Mouse (Mus musculus): ENCODE measurements around the gene Tmc3. TPM values are rescaled to one million over a fixed set of nuclear protein-coding genes. Genes with fewer than 3 reads are reported as not detected.

The Tmc3 gene
- polyA plus RNA-seq, 1 experiment from 2014 or later: not detected

GRCm38 (mm10) chr7:83640581-83640980 lies 55.9 kb downstream of the Tmc3 start:
- no peak overlapping the region for H3K4me2 ChIP-seq (ENCODE audit: low read depth, low read length)
- 84% methylated on average over 5 of the region's 5 CpGs for WGBS
- no peak overlapping the region for H3K4me3 ChIP-seq (ENCODE audit: low read length)
- H3K27me3 ChIP-seq (ENCODE audit: control insufficient read depth, insufficient read depth, low read depth, low read length): no peaks in the 10 kb centered on the region
- H3K9me3 ChIP-seq (ENCODE audit: control insufficient read depth, low read length): no peaks in the 10 kb centered on the region
- no peak for ATAC-seq (ENCODE audit: low read depth)
- H3K27ac ChIP-seq (ENCODE audit: low read length): no peak overlapping the region
- H3K9ac ChIP-seq (ENCODE audit: low read length): no peak overlapping the region
- H3K36me3 ChIP-seq (ENCODE audit: control insufficient read depth, insufficient read depth, low read length): peaks cover 16% of the 10 kb centered on the region
- peaks cover 2% of the 10 kb centered on the region; the same call in 1 of the 2 replicates for H3K4me1 ChIP-seq (replicated peaks; ENCODE audit: control insufficient read depth, insufficient read depth, low read length)

DNA sequence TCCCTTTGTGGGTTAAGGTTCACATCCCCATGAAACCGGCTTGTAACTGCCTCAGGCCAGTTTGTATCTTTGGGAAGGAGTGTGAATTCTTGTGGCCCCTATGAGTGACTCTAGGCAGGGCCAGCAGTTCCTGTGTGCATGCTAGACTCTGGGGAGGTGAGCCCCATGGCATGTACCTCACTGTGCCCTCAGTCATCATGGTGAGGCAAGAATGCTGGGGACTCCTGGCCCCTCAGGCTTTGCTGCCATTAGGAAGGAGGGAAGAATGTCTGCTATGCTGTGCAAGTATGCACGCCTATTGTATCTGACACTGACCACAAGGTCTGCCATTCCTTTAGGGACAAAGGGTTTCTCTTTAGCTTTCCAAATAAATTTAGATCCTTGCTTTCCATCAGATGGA lies 56.4 kb downstream of the Tmc3 start:
- 61% methylated on average over 2 of the region's 2 CpGs for WGBS
- Histone ChIP-seq H3K4me3 (ENCODE audit: low read length) (no peak overlapping the region), H3K36me3 (ENCODE audit: control insufficient read depth, insufficient read depth, low read length) (peaks cover 16% of the 10 kb centered on the region)

DNA sequence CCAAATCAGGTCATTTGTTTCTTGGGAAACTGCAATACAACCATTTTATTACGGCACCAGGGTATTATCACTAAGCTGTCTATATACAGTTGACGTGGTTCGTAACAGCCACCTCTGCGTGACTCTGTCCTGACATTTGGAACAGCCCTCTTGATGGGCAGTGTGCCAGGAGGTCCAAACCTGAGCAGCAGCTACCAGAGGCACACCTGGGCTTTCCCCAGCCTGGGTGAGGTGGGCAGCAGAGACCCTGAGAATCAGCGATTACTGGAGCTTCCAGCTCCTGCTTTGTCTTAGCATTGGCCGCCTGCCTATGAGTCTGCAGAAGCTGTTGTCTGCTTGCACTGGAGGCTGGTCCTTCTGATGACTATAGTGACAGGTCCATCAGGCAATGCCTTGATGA lies 58.9 kb downstream of the Tmc3 start:
- Histone ChIP-seq H3K9me3 (ENCODE audit: control insufficient read depth, low read length) (no peaks in the 10 kb centered on the region), H3K9ac (ENCODE audit: low read length) (no peak overlapping the region), H3K27me3 (ENCODE audit: control insufficient read depth, insufficient read depth, low read depth, low read length) (no peaks in the 10 kb centered on the region), H3K27ac (ENCODE audit: low read length) (no peak overlapping the region), H3K36me3 (ENCODE audit: control insufficient read depth, insufficient read depth, low read length) (peaks cover 3% of the 10 kb centered on the region; the same call in 1 of the 2 replicates), H3K4me3 (ENCODE audit: low read length) (no peak overlapping the region), H3K4me1 (replicated peaks; ENCODE audit: control insufficient read depth, insufficient read depth, low read length) (peaks cover 2% of the 10 kb centered on the region; the same call in 1 of the 2 replicates), H3K4me2 (ENCODE audit: low read depth, low read length) (no peak overlapping the region)
- no peak for ATAC-seq (ENCODE audit: low read depth)
- 71% methylated on average over 6 of the region's 6 CpGs for WGBS

More for the DNA sequence above, 56.4 kb downstream of the Tmc3 start:
- Histone ChIP-seq H3K4me1 (replicated peaks; ENCODE audit: control insufficient read depth, insufficient read depth, low read length) (peaks cover 2% of the 10 kb centered on the region; the same call in 1 of the 2 replicates), H3K9me3 (ENCODE audit: control insufficient read depth, low read length) (no peaks in the 10 kb centered on the region), H3K9ac (ENCODE audit: low read length) (no peak overlapping the region), H3K27ac (ENCODE audit: low read length) (no peak overlapping the region), H3K4me2 (ENCODE audit: low read depth, low read length) (no peak overlapping the region), H3K27me3 (ENCODE audit: control insufficient read depth, insufficient read depth, low read depth, low read length) (no peaks in the 10 kb centered on the region)
- ATAC-seq (ENCODE audit: low read depth): no peak

DNA sequence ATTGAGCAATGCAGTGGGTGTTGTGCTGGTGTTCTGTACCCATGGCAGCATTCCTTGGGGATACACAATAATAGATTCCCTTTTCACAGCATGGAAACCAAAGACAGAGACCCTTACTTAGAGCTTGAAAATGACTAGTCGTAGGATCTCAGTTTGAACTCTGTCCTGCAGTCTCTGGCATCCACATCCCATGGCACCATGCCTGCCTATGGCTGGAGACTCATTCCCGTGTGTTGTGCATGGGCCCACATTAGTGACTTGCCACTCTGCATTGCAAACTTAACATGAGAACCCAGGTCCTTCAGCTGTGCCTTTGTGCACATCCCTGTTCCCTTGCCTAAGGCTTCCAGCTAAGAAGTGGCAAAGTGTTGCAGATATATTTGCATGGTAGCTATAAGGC lies 60.0 kb downstream of the Tmc3 start:
- Histone ChIP-seq H3K4me1 (replicated peaks; ENCODE audit: control insufficient read depth, insufficient read depth, low read length) (peaks cover 2% of the 10 kb centered on the region; the same call in 1 of the 2 replicates), H3K27ac (ENCODE audit: low read length) (no peak overlapping the region), H3K27me3 (ENCODE audit: control insufficient read depth, insufficient read depth, low read depth, low read length) (no peaks in the 10 kb centered on the region), H3K9me3 (ENCODE audit: control insufficient read depth, low read length) (no peaks in the 10 kb centered on the region), H3K4me3 (ENCODE audit: low read length) (no peak overlapping the region), H3K4me2 (ENCODE audit: low read depth, low read length) (no peak overlapping the region), H3K9ac (ENCODE audit: low read length) (no peak overlapping the region), H3K36me3 (ENCODE audit: control insufficient read depth, insufficient read depth, low read length) (peaks cover 3% of the 10 kb centered on the region; the same call in 1 of the 2 replicates)
- WGBS: 68% methylated on average over 2 of the region's 2 CpGs
- no peak for ATAC-seq (ENCODE audit: low read depth)

DNA sequence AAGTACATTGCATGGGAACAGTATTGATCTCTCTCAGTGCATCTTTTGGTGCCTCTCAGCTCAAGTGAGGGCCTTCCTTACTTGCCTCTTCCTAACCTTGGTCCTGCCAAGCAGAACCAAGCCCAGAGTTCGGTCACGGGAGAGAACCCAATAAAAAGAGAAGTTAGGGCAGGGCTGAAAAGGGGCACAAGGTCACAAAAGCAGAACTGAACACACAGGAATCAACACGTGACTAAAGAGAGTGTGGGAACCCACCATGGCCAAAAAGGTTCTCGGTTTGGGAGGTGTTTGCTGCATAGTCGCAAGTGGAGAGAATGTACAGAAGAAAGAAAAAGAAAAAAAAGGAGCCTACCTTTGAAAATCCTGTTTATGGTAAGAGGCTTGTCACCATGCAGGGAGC lies 60.7 kb downstream of the Tmc3 start:
- H3K36me3 ChIP-seq (ENCODE audit: control insufficient read depth, insufficient read depth, low read length): peaks cover 3% of the 10 kb centered on the region; the same call in 1 of the 2 replicates
- peaks cover 2% of the 10 kb centered on the region; the same call in 1 of the 2 replicates for H3K4me1 ChIP-seq (replicated peaks; ENCODE audit: control insufficient read depth, insufficient read depth, low read length)
- no peak overlapping the region for H3K4me2 ChIP-seq (ENCODE audit: low read depth, low read length)
- 80% methylated on average over 5 of the region's 5 CpGs for WGBS
- H3K9me3 ChIP-seq (ENCODE audit: control insufficient read depth, low read length): no peaks in the 10 kb centered on the region
- H3K27ac ChIP-seq (ENCODE audit: low read length): no peak overlapping the region
- no peak for ATAC-seq (ENCODE audit: low read depth)
- no peak overlapping the region for H3K9ac ChIP-seq (ENCODE audit: low read length)
- no peak overlapping the region for H3K4me3 ChIP-seq (ENCODE audit: low read length)
- H3K27me3 ChIP-seq (ENCODE audit: control insufficient read depth, insufficient read depth, low read depth, low read length): no peaks in the 10 kb centered on the region

DNA sequence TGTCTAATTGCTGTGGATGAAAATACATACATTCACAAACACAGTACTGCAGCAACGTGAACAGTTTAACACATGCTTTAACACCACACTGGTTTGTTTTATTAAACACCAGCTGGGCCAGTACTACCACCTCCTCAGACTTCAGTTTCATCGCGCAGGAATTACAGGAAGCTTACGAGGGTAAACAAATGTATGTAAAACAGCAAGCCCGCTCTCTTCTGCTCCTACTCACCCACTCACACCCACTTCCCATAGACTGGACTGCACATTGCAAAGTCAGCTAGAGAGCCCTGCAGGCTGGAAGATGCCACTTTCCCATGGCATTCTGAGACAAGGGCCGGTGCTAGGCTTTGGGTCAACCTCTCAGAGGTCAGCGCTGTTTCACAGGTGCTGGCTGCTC lies 64.1 kb downstream of the Tmc3 start:
- Histone ChIP-seq H3K4me1 (replicated peaks; ENCODE audit: control insufficient read depth, insufficient read depth, low read length) (no peaks in the 10 kb centered on the region), H3K27ac (ENCODE audit: low read length) (no peak overlapping the region)
- 50% methylated on average over 7 of the region's 7 CpGs for WGBS

GRCm38 (mm10) chr7:83650638-83651037 lies 65.9 kb downstream of the Tmc3 start:
- H3K27ac ChIP-seq (ENCODE audit: low read length): no peak overlapping the region
- no peaks in the 10 kb centered on the region for H3K27me3 ChIP-seq (ENCODE audit: control insufficient read depth, insufficient read depth, low read depth, low read length)
- no peak overlapping the region for H3K4me2 ChIP-seq (ENCODE audit: low read depth, low read length)
- no peaks in the 10 kb centered on the region for H3K36me3 ChIP-seq (ENCODE audit: control insufficient read depth, insufficient read depth, low read length)
- no peak for ATAC-seq (ENCODE audit: low read depth)
- no peaks in the 10 kb centered on the region for H3K9me3 ChIP-seq (ENCODE audit: control insufficient read depth, low read length)
- H3K9ac ChIP-seq (ENCODE audit: low read length): no peak overlapping the region
- 75% methylated on average over 5 of the region's 5 CpGs for WGBS
- no peak overlapping the region for H3K4me3 ChIP-seq (ENCODE audit: low read length)
- no peaks in the 10 kb centered on the region for H3K4me1 ChIP-seq (replicated peaks; ENCODE audit: control insufficient read depth, insufficient read depth, low read length)

More for the DNA sequence above, 64.1 kb downstream of the Tmc3 start:
- Histone ChIP-seq H3K4me2 (ENCODE audit: low read depth, low read length) (no peak overlapping the region), H3K9me3 (ENCODE audit: control insufficient read depth, low read length) (no peaks in the 10 kb centered on the region), H3K4me3 (ENCODE audit: low read length) (no peak overlapping the region), H3K27me3 (ENCODE audit: control insufficient read depth, insufficient read depth, low read depth, low read length) (no peaks in the 10 kb centered on the region), H3K36me3 (ENCODE audit: control insufficient read depth, insufficient read depth, low read length) (no peaks in the 10 kb centered on the region), H3K9ac (ENCODE audit: low read length) (no peak overlapping the region)
- peak; percentile 26; the same call in 1 of the 2 replicates for ATAC-seq (ENCODE audit: low read depth)

- no peaks in the 10 kb centered on the region for H3K36me3 ChIP-seq (ENCODE audit: control insufficient read depth, insufficient read depth, low read length)
- ATAC-seq (ENCODE audit: low read depth): no peak
- no peaks in the 10 kb centered on the region for H3K9me3 ChIP-seq (ENCODE audit: control insufficient read depth, low read length)
- 79% methylated on average over 5 of the region's 5 CpGs for WGBS
- no peak overlapping the region for H3K27ac ChIP-seq (ENCODE audit: low read length)
- H3K27me3 ChIP-seq (ENCODE audit: control insufficient read depth, insufficient read depth, low read depth, low read length): no peaks in the 10 kb centered on the region
- no peak overlapping the region for H3K9ac ChIP-seq (ENCODE audit: low read length)
- no peak overlapping the region for H3K4me3 ChIP-seq (ENCODE audit: low read length)
- H3K4me2 ChIP-seq (ENCODE audit: low read depth, low read length): no peak overlapping the region
- H3K4me1 ChIP-seq (replicated peaks; ENCODE audit: control insufficient read depth, insufficient read depth, low read length): no peaks in the 10 kb centered on the region
Measured at GRCm38 (mm10) chr7:83652498-83652897, 67.8 kb downstream of the Tmc3 start.

- Histone ChIP-seq H3K9me3 (ENCODE audit: control insufficient read depth, low read length) (no peaks in the 10 kb centered on the region), H3K4me3 (ENCODE audit: low read length) (no peak overlapping the region), H3K4me1 (replicated peaks; ENCODE audit: control insufficient read depth, insufficient read depth, low read length) (no peaks in the 10 kb centered on the region), H3K27me3 (ENCODE audit: control insufficient read depth, insufficient read depth, low read depth, low read length) (no peaks in the 10 kb centered on the region), H3K9ac (ENCODE audit: low read length) (no peak overlapping the region), H3K27ac (ENCODE audit: low read length) (no peak overlapping the region), H3K36me3 (ENCODE audit: control insufficient read depth, insufficient read depth, low read length) (no peaks in the 10 kb centered on the region), H3K4me2 (ENCODE audit: low read depth, low read length) (no peak overlapping the region)
- WGBS: 78% methylated on average over 2 of the region's 2 CpGs
- ATAC-seq (ENCODE audit: low read depth): no peak
Measured at GRCm38 (mm10) chr7:83653605-83654051, 68.9 kb downstream of the Tmc3 start.

DNA sequence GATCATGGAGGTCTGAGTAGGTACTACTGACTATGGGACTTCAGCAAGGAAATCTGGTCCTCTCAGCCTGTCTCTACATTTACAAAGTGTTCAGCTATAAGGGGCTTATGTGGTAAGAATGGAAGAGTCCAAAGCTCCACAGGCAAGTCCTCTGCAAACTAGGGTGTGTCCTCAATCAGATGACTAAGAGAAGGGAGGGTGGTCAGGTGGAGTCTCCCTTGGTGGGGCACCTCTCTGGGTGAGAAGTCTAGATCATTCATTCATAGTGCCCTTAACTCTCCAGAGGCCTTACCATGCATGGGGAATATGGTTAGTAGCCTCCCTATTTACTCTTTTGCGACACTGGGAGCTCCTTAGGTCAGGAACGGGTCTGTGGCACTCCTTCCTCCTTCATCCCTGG lies 69.5 kb downstream of the Tmc3 start:
- Histone ChIP-seq H3K4me1 (replicated peaks; ENCODE audit: control insufficient read depth, insufficient read depth, low read length) (no peaks in the 10 kb centered on the region; the same call in 1 of the 2 replicates), H3K27me3 (ENCODE audit: control insufficient read depth, insufficient read depth, low read depth, low read length) (no peaks in the 10 kb centered on the region), H3K27ac (ENCODE audit: low read length) (no peak overlapping the region), H3K9ac (ENCODE audit: low read length) (no peak overlapping the region), H3K36me3 (ENCODE audit: control insufficient read depth, insufficient read depth, low read length) (no peaks in the 10 kb centered on the region), H3K4me3 (ENCODE audit: low read length) (no peak overlapping the region), H3K9me3 (ENCODE audit: control insufficient read depth, low read length) (no peaks in the 10 kb centered on the region), H3K4me2 (ENCODE audit: low read depth, low read length) (no peak overlapping the region)
- no peak for ATAC-seq (ENCODE audit: low read depth)
- 67% methylated on average over 2 of the region's 2 CpGs for WGBS

Data from lung, embryonic 16.5 days (tissue).